Mouse (Mus musculus): ENCODE measurements around the gene Piwil1. TPM values are rescaled to one million over a fixed set of nuclear protein-coding genes. Genes with fewer than 3 reads are reported as not detected.

Piwil1 gene
- polyA plus RNA-seq, 1 experiment from 2014 or later: not detected

- Histone ChIP-seq H3K27ac (no peak overlapping the region), H3K4me3 (replicated peaks; ENCODE audit: low read depth, low read length) (no peak overlapping the region), H3K27me3 (ENCODE audit: insufficient read depth, low read length) (no peaks in the 10 kb centered on the region), H3K4me2 (ENCODE audit: low read length) (peak overlapping the region; percentile 34), H3K9ac (ENCODE audit: low read depth, low read length) (no peak overlapping the region), H3K36me3 (ENCODE audit: insufficient read depth, low read length) (no peaks in the 10 kb centered on the region), H3K4me1 (replicated peaks; ENCODE audit: insufficient read depth, low read length) (no peaks in the 10 kb centered on the region), H3K9me3 (replicated peaks; ENCODE audit: low read length) (no peaks in the 10 kb centered on the region)
- WGBS: 6% methylated on average over 10 of the region's 10 CpGs
- peak; percentile 33 for ATAC-seq (replicated peaks; ENCODE audit: low FRiP score, low read depth)
- TF ChIP-seq CTCF (IDR thresholded peaks at IDR 0.05; ENCODE audit: low read depth): no peak
- peak; percentile 44 for DNase-seq (ENCODE audit: low spot score)
Measured at GRCm38 (mm10) chr5:128769026-128769631, 66.8 kb downstream of the Piwil1 start.

DNA sequence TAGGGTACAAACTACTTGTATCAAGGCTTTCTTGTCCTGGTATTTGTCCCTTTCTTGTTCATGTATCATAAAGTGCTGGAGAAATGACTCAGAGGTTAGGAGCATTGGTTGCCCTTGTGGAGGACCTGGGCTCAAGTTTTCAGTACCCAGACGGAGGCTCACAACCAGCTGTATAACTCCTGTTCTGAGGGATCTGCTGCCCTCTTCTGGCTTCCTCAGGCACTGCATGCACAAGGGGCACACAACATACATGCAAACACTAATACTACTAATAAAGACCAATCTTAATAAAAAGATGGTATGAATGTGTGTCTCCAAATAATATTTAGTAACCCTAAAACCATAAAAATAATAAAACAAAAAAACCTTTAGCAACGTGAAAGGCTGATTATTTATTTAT is 74.1 kb downstream of the Piwil1 start:
- ATAC-seq (replicated peaks; ENCODE audit: low FRiP score, low read depth) (no peak), DNase-seq (ENCODE audit: low spot score) (no peak)
- Histone ChIP-seq H3K9me3 (replicated peaks; ENCODE audit: low read length) (no peaks in the 10 kb centered on the region), H3K36me3 (ENCODE audit: insufficient read depth, low read length) (no peaks in the 10 kb centered on the region), H3K27ac (no peak overlapping the region), H3K4me3 (replicated peaks; ENCODE audit: low read depth, low read length) (no peak overlapping the region), H3K4me2 (ENCODE audit: low read length) (no peak overlapping the region), H3K9ac (ENCODE audit: low read depth, low read length) (no peak overlapping the region), H3K27me3 (ENCODE audit: insufficient read depth, low read length) (no peaks in the 10 kb centered on the region), H3K4me1 (replicated peaks; ENCODE audit: insufficient read depth, low read length) (no peaks in the 10 kb centered on the region)
- WGBS: 69% methylated on average over 2 of the region's 2 CpGs
- TF ChIP-seq CTCF (IDR thresholded peaks at IDR 0.05; ENCODE audit: low read depth): 0 out of 2 replicates have a peak, but pooled peaks have one; percentile 28

DNA sequence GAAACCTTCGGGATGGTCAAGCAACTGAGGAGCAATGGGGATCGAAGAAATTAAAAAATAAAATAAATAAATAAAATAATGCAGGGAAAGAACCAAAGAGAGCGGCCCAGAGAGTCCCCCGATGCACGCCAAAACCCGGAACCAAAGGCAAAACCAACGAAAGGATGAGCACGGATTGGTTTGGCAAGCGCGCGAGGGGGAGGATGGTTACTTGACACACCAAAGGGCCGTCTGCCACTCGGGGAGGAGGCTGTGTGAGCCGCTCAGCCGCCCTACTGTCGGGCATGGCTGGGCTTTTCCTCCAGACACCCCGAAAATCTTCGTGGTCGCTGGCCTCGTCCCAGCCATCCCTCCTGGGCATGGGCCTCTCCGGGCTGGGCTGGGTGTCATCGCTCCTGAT is 79.3 kb downstream of the Piwil1 start:
- no peak overlapping the region for H3K27ac ChIP-seq
- H3K27me3 ChIP-seq (ENCODE audit: insufficient read depth, low read length): no peaks in the 10 kb centered on the region
- DNase-seq (ENCODE audit: low spot score) (peak; percentile 1), ATAC-seq (replicated peaks; ENCODE audit: low FRiP score, low read depth) (no peak)
- TF ChIP-seq CTCF (IDR thresholded peaks at IDR 0.05; ENCODE audit: low read depth): no peak
- H3K4me3 ChIP-seq (replicated peaks; ENCODE audit: low read depth, low read length): no peak overlapping the region
- 63% methylated on average over 22 of the region's 22 CpGs for WGBS
- no peaks in the 10 kb centered on the region for H3K36me3 ChIP-seq (ENCODE audit: insufficient read depth, low read length)
- no peaks in the 10 kb centered on the region for H3K9me3 ChIP-seq (replicated peaks; ENCODE audit: low read length)
- no peak overlapping the region for H3K9ac ChIP-seq (ENCODE audit: low read depth, low read length)
- H3K4me1 ChIP-seq (replicated peaks; ENCODE audit: insufficient read depth, low read length): no peaks in the 10 kb centered on the region
- no peak overlapping the region for H3K4me2 ChIP-seq (ENCODE audit: low read length)

- no peak overlapping the region for H3K9ac ChIP-seq (ENCODE audit: low read depth, low read length)
- H3K36me3 ChIP-seq (ENCODE audit: insufficient read depth, low read length): no peaks in the 10 kb centered on the region
- H3K4me2 ChIP-seq (ENCODE audit: low read length): no peak overlapping the region
- no peaks in the 10 kb centered on the region for H3K27me3 ChIP-seq (ENCODE audit: insufficient read depth, low read length)
- ATAC-seq (replicated peaks; ENCODE audit: low FRiP score, low read depth): no peak
- no peaks in the 10 kb centered on the region for H3K9me3 ChIP-seq (replicated peaks; ENCODE audit: low read length)
- WGBS: 90% methylated on average over 5 of the region's 5 CpGs
- H3K4me3 ChIP-seq (replicated peaks; ENCODE audit: low read depth, low read length): no peak overlapping the region
- H3K4me1 ChIP-seq (replicated peaks; ENCODE audit: insufficient read depth, low read length): no peaks in the 10 kb centered on the region
- TF ChIP-seq CTCF (IDR thresholded peaks at IDR 0.05; ENCODE audit: low read depth): no peak
- DNase-seq (ENCODE audit: low spot score): no peak
- no peak overlapping the region for H3K27ac ChIP-seq
Measured at GRCm38 (mm10) chr5:128800592-128800991, 98.3 kb downstream of the Piwil1 start.

Other genes starting within 250 kb of the Piwil1 start
- gene Fzd10, start 101.7 kb upstream of the Piwil1 start, polyA plus RNA-seq (2015; fragmentation: Nextera tagmentation; extraction: Ambion mirVana): 4.4 and 4.5 TPM in 2 replicates